Mouse (Mus musculus) stomach, postnatal 0 days (tissue): ENCODE measurements around the gene Mospd2. TPM values are rescaled to one million over a fixed set of nuclear protein-coding genes. Genes with fewer than 3 reads are reported as not detected.

Experiments
- ATAC-seq: fragments of 200-750 bp; cut with Nextera tagmentation; 2 replicates; pipeline ENCODE4 v1.8.0; 2017; ENCODE audit not compliant: low FRiP score, low TSS enrichment
- DNase-seq: peaks from one replicate; pipeline ENCODE4 v3.0.0-alpha.2; 2016; ENCODE audit warnings: low spot score
- H3K27ac ChIP-seq: fragments of 300-500 bp; sonication (generic); replicated peaks from 2 replicates; pipeline ENCODE4 v1.5.1; 2014; ENCODE audit warnings: mild to moderate bottlenecking, control low read depth
- H3K27me3 ChIP-seq: fragments of 300-500 bp; sonication (generic); 2 replicates; pipeline ENCODE4 v1.6.1; 2014; ENCODE audit warnings: low read length; ENCODE audit not compliant: control insufficient read depth, insufficient read depth
- H3K36me3 ChIP-seq: fragments of 300-500 bp; sonication (generic); 2 replicates; pipeline ENCODE4 v1.6.1; 2014; ENCODE audit warnings: low read length, mixed read lengths; ENCODE audit not compliant: control insufficient read depth, insufficient read depth
- H3K4me1 ChIP-seq: fragments of 300-500 bp; sonication (generic); replicated peaks from 2 replicates; pipeline ENCODE4 v1.6.1; 2014; ENCODE audit warnings: antibody characterized with exemption; ENCODE audit not compliant: control insufficient read depth, insufficient read depth
- H3K4me2 ChIP-seq: fragments of 300-500 bp; sonication (generic); replicated peaks from 2 replicates; pipeline ENCODE4 v1.6.1; 2014; ENCODE audit warnings: low read depth, mild to moderate bottlenecking, control low read depth, moderate library complexity
- H3K4me3 ChIP-seq: fragments of 300-500 bp; sonication (generic); 2 replicates; pipeline ENCODE4 v1.5.1; 2014; ENCODE audit warnings: low read depth, low read length, control low read depth
- H3K9ac ChIP-seq: fragments of 300-500 bp; sonication (generic); 2 replicates; pipeline ENCODE4 v1.6.1; 2014; ENCODE audit warnings: mild to moderate bottlenecking, low read length, control low read depth, mixed read lengths
- H3K9me3 ChIP-seq: fragments of 300-500 bp; sonication (generic); 2 replicates; pipeline ENCODE4 v1.6.1; 2016; ENCODE audit warnings: low read length; ENCODE audit not compliant: control insufficient read depth
- CTCF ChIP-seq: IDR thresholded peaks from 2 replicates; pipeline ENCODE4 v1.5.1; 2016; ENCODE audit warnings: antibody characterized with exemption, low read depth, mild to moderate bottlenecking, moderate library complexity
- EP300 ChIP-seq: optimal IDR thresholded peaks from 2 replicates; pipeline ENCODE3; 2016; ENCODE audit warnings: antibody characterized with exemption
- WGBS: fragments of 180-500 bp; shearing (Covaris S2); extraction: QIAGEN DNeasy Blood & Tissue Kit; methylation state at CpG from one replicate; pipeline ENCODE4 v1.1.7; 2014; 5-methylcytosine and 5-hydroxymethylcytosine counted together
- polyA plus RNA-seq: library from polyadenylated mRNA; unstranded; fragments of >200 nt; fragmentation: Nextera tagmentation; extraction: Ambion mirVana; gene quantifications from 2 replicates; pipeline ENCODE4 v1.2.1, GENCODE M21; 2015

Mospd2 gene
- polyA plus RNA-seq, 1 experiment from 2014 or later = 19.4 TPM

GRCm38 (mm10) chrX:164899805-164900204 lies 80.4 kb downstream of the Mospd2 start:
- 32% methylated on average over 2 of the region's 2 CpGs for WGBS
- DNase-seq (no peak), ATAC-seq (no peak)
- no peaks in the 10 kb centered on the region for H3K4me1 ChIP-seq
- TF ChIP-seq CTCF (no peak), EP300 (no peak)
- H3K9ac ChIP-seq = no peak overlapping the region
- no peak overlapping the region for H3K4me3 ChIP-seq
- no peak overlapping the region for H3K4me2 ChIP-seq
- H3K9me3 ChIP-seq = no peaks in the 10 kb centered on the region
- H3K27me3 ChIP-seq = no peaks in the 10 kb centered on the region
- H3K27ac ChIP-seq = no peak overlapping the region
- no peaks in the 10 kb centered on the region for H3K36me3 ChIP-seq

- H3K4me3 ChIP-seq = no peak overlapping the region
- no peaks in the 10 kb centered on the region for H3K27me3 ChIP-seq
- H3K4me1 ChIP-seq = no peaks in the 10 kb centered on the region
- no peak overlapping the region for H3K9ac ChIP-seq
- no peaks in the 10 kb centered on the region for H3K36me3 ChIP-seq
- no peak overlapping the region for H3K27ac ChIP-seq
- ATAC-seq (no peak), DNase-seq (no peak)
- WGBS = 89% methylated on average over 1 of the region's 1 CpGs
- H3K4me2 ChIP-seq = no peak overlapping the region
- TF ChIP-seq EP300 = no peak
- TF ChIP-seq CTCF = no peak
- no peaks in the 10 kb centered on the region for H3K9me3 ChIP-seq
These were observed 93.9 kb downstream of the Mospd2 start for GRCm38 (mm10) chrX:164886260-164886659.

Other genes with a start within 250 kb of the Mospd2 start
- gene Fancb, start 217 bp upstream of the Mospd2 start, polyA plus RNA-seq = 3.7 and 4.3 TPM in 2 replicates
- not detected in 2 replicates for gene Gm17604, start 24.5 kb upstream of the Mospd2 start, polyA plus RNA-seq